Mouse (Mus musculus) layer of hippocampus, postnatal 36 days (tissue): ENCODE results near the gene Nedd9. TPM values are rescaled to one million over a fixed set of nuclear protein-coding genes. Genes with fewer than 3 reads are reported as not detected.

Experiments used
- DNase-seq, 2 experiments: peaks; one replicate each; pipeline ENCODE4 v3.0.0; 2022
- total RNA-seq, 2 experiments: library from RNA; stranded (reverse); gene quantifications; 2 replicates each; pipeline ENCODE4 v1.2.3; 2021

Gene Nedd9
- total RNA-seq, 2 experiments from 2014 or later: 11.5 to 12.3 TPM

- peak; percentile 68 to 72 for DNase-seq
Measured at GRCm38 (mm10) chr13:41339653-41340351, 147.4 kb downstream of the Nedd9 start.

GRCm38 (mm10) chr13:41339195-41339594, 148.0 kb downstream of the Nedd9 start:
- no peak for DNase-seq

- DNase-seq: no peak
Measured at GRCm38 (mm10) chr13:41337407-41337806, 149.8 kb downstream of the Nedd9 start.

- DNase-seq: no peak
Measured at GRCm38 (mm10) chr13:41336260-41336659, 150.9 kb downstream of the Nedd9 start.

- DNase-seq: no peak
Measured at GRCm38 (mm10) chr13:41335767-41336166, 151.4 kb downstream of the Nedd9 start.

- no peak for DNase-seq
Measured at GRCm38 (mm10) chr13:41334641-41335000, 152.5 kb downstream of the Nedd9 start.

GRCm38 (mm10) chr13:41333889-41334640, 153.1 kb downstream of the Nedd9 start:
- DNase-seq: no peak

GRCm38 (mm10) chr13:41331671-41332340, 155.4 kb downstream of the Nedd9 start:
- no peak for DNase-seq

- no peak for DNase-seq
Measured at GRCm38 (mm10) chr13:41330589-41331345, 156.4 kb downstream of the Nedd9 start.

GRCm38 (mm10) chr13:41330051-41330450, 157.1 kb downstream of the Nedd9 start:
- no peak for DNase-seq

- no peak for DNase-seq
Measured at GRCm38 (mm10) chr13:41328481-41328880, 158.7 kb downstream of the Nedd9 start.

GRCm38 (mm10) chr13:41327546-41327945, 159.6 kb downstream of the Nedd9 start:
- no peak for DNase-seq

GRCm38 (mm10) chr13:41326134-41326533, 161.0 kb downstream of the Nedd9 start:
- no peak for DNase-seq

GRCm38 (mm10) chr13:41325346-41325745, 161.8 kb downstream of the Nedd9 start:
- DNase-seq: no peak

GRCm38 (mm10) chr13:41324631-41325030, 162.5 kb downstream of the Nedd9 start:
- no peak for DNase-seq

- DNase-seq: no peak
Measured at GRCm38 (mm10) chr13:41321433-41321832, 165.7 kb downstream of the Nedd9 start.

- no peak for DNase-seq
Measured at GRCm38 (mm10) chr13:41320749-41321148, 166.4 kb downstream of the Nedd9 start.

GRCm38 (mm10) chr13:41302716-41303115, 184.4 kb downstream of the Nedd9 start:
- peak; percentile 66 to 70 for DNase-seq

- DNase-seq: no peak
Measured at GRCm38 (mm10) chr13:41300037-41300436, 187.1 kb downstream of the Nedd9 start.

- DNase-seq: no peak
Measured at GRCm38 (mm10) chr13:41298996-41299395, 188.2 kb downstream of the Nedd9 start.

- no peak for DNase-seq
Measured at GRCm38 (mm10) chr13:41298533-41298932, 188.6 kb downstream of the Nedd9 start.

GRCm38 (mm10) chr13:41296396-41296795, 190.8 kb downstream of the Nedd9 start:
- no peak for DNase-seq

GRCm38 (mm10) chr13:41295886-41296285, 191.3 kb downstream of the Nedd9 start:
- DNase-seq: no peak
